Mouse (Mus musculus): ENCODE results near the gene Large1.

DNA sequence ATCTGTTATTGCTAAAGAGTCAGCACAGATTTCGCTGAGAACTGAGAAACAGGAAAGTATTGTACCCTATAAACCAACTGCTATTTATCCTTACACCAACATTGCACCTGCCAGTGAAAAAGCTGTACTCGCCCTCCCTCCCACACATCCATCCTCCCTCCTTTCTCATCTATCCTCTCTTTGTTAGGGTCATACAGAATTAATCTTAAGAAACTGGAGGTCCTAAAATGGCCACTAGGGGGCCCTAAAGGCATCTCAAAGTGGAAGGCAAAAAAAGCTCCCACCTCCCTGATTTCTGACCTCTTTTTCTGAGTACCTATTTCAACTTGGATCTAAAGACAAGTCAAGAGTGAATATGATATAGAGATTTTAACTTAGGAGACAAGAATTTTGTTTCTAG is 2.6 kb upstream of the Large1 start:
- TF ChIP-seq USF1 (IDR thresholded peaks at IDR 0.05; ENCODE audit: low read depth, low read length) (no peak), CTCF (conservative IDR thresholded peaks at IDR 0.05 in 1 of 2, IDR thresholded peaks at IDR 0.05 in 1 of 2; ENCODE audit: low read depth in 2 of 2, low read length in 2 of 2) (no peak), CHD2 (IDR thresholded peaks at IDR 0.05; ENCODE audit: low read length) (no peak), SIN3A (IDR thresholded peaks at IDR 0.05; ENCODE audit: low read length) (no peak), SMC3 (IDR thresholded peaks at IDR 0.05; ENCODE audit: low read depth, low read length) (no peak), POLR2A (IDR thresholded peaks at IDR 0.05; ENCODE audit: low read depth, low read length) (no peak), UBTF (IDR thresholded peaks at IDR 0.05; ENCODE audit: low read depth, low read length) (no peak), JUN (IDR thresholded peaks at IDR 0.05; ENCODE audit: insufficient read depth, low read depth, low read length) (no peak), NRF1 (IDR thresholded peaks at IDR 0.05; ENCODE audit: low read depth, low read length) (no peak), NELFE (IDR thresholded peaks at IDR 0.05; ENCODE audit: low read depth, low read length) (no peak), TCF12 (IDR thresholded peaks at IDR 0.05; ENCODE audit: low read depth, low read length) (no peak), TBP (conservative IDR thresholded peaks at IDR 0.05; ENCODE audit: low read depth, low read length) (no peak)

Measured in CH12.LX (cell line).